Mouse (Mus musculus) liver, adult 2 months (tissue): ENCODE data around the gene Gpsm3. TPM values are rescaled to one million over a fixed set of nuclear protein-coding genes. Genes with fewer than 3 reads are reported as not detected.

Source experiments
- DNase-seq: peaks from one replicate; pipeline ENCODE4 v3.0.0-alpha.2; 2011; ENCODE audit warnings: low read depth, low spot score; ENCODE audit errors: extremely low read depth
- H3K27ac ChIP-seq: fragments of 200-500 bp; replicated peaks from 2 replicates; pipeline ENCODE4 v1.5.1; 2012; ENCODE audit warnings: low read depth, mild to moderate bottlenecking, control low read depth, inconsistent platforms, low read length; ENCODE audit not compliant: insufficient read depth
- H3K27me3 ChIP-seq: fragments of 200-500 bp; 2 replicates; pipeline ENCODE4 v1.6.1; 2012; ENCODE audit warnings: mild to moderate bottlenecking, moderate library complexity, low read length, inconsistent platforms; ENCODE audit not compliant: control insufficient read depth, insufficient read depth
- H3K36me3 ChIP-seq: fragments of 200-500 bp; 2 replicates; pipeline ENCODE4 v1.6.1; 2012; ENCODE audit warnings: low read length, inconsistent platforms; ENCODE audit not compliant: control insufficient read depth, insufficient read depth
- H3K4me1 ChIP-seq: fragments of 200-500 bp; 2 replicates; pipeline ENCODE4 v1.6.1; 2011; ENCODE audit warnings: low read length; ENCODE audit not compliant: control insufficient read depth, insufficient read depth
- H3K4me3 ChIP-seq: fragments of 200-500 bp; 2 replicates; pipeline ENCODE4 v1.5.1; 2011; ENCODE audit warnings: low read depth, mild to moderate bottlenecking, control low read depth, low read length, moderate library complexity; ENCODE audit not compliant: insufficient read depth
- H3K79me2 ChIP-seq: fragments of 200-500 bp; 2 replicates; pipeline ENCODE4 v1.6.1; 2012; ENCODE audit warnings: inconsistent platforms, mild to moderate bottlenecking, low read length, moderate library complexity; ENCODE audit not compliant: control insufficient read depth, insufficient read depth
- H3K9ac ChIP-seq: fragments of 200-500 bp; 2 replicates; pipeline ENCODE4 v1.6.1; 2012; ENCODE audit warnings: low read depth, mild to moderate bottlenecking, control low read depth, inconsistent platforms, low read length
- CTCF ChIP-seq: fragments of 200-500 bp; IDR thresholded peaks from 2 replicates; pipeline ENCODE4 v1.5.1; 2011; ENCODE audit warnings: low read depth, low read length, control low read depth
- POLR2A ChIP-seq: fragments of 200-500 bp; IDR thresholded peaks from 2 replicates; pipeline ENCODE4 v1.6.1; 2011; ENCODE audit warnings: low read length, control low read depth; ENCODE audit not compliant: insufficient read depth; ENCODE audit errors: extremely low read depth
- WGBS: fragments of 180-500 bp; shearing (Covaris S2); methylation state at CpG from one replicate; pipeline ENCODE4 v1.1.7; 2018; 5-methylcytosine and 5-hydroxymethylcytosine counted together
- polyA plus RNA-seq: library from polyadenylated mRNA; depleted of rRNA; stranded (reverse); fragments of >200 nt; gene quantifications from 2 replicates; pipeline ENCODE4 v1.2.3, GENCODE M21; 2012
- total RNA-seq: library from RNA; depleted of rRNA; stranded (reverse); fragments of >200 nt; gene quantifications from 2 replicates; pipeline ENCODE4 v1.2.3, GENCODE M21; 2014

Gpsm3 gene
- total and polyA plus RNA-seq, 2 experiments: 0.65 to 3.4 TPM

DNA sequence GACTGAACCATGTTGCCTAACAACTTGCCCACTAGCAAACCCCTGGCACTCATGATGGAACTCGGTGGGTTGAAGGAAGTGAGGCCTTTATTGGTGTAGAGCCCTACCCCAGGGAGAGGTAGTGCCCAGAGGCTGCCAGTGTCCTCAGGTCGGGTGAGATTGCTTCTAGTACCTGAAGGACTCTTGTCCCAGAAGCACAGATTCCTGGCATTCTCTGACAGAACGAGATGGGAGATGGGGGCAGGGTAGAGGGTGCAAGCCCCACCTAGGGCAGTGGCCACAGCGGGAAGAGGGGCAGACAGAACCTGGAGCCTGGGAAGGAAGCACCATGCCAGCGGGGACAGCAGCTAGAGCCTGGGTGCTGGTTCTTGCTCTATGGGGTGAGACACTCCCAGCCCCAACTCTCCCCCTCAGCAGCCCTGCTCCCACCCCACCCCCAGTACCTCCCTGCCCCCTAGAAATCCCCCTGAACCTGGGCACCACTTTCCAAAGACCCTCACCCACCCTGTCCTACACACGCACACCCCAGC, 8.0 kb downstream of the Gpsm3 start, which contains the start of gene Ager:
Ager (plus strand) TSS at position 297 of the 530 bp plus-strand sequence.
- no peak for DNase-seq
- Histone ChIP-seq H3K79me2 (no peaks in the 10 kb centered on the region), H3K27ac (no peak within 1 kb of the TSS), H3K36me3 (peaks cover 2% of the 10 kb centered on the region; the same call in 1 of the 2 replicates), H3K4me3 (no peak within 1 kb of the TSS), H3K4me1 (peaks cover 5% of the 10 kb centered on the region), H3K9ac (no peak within 1 kb of the TSS), H3K27me3 (no peaks in the 10 kb centered on the region)
- TF ChIP-seq POLR2A (no peak), CTCF (no peak)
- WGBS: 30% methylated on average over 6 of the region's 6 CpGs

GRCm38 (mm10) chr17:34599891-34600290, 10.3 kb downstream of the Gpsm3 start:
- H3K4me3 ChIP-seq: no peak overlapping the region
- H3K9ac ChIP-seq: no peak overlapping the region
- no peak overlapping the region for H3K27ac ChIP-seq
- WGBS: 82% methylated on average over 9 of the region's 9 CpGs
- H3K4me1 ChIP-seq: peaks cover 5% of the 10 kb centered on the region
- H3K36me3 ChIP-seq: peaks cover 2% of the 10 kb centered on the region; the same call in 1 of the 2 replicates
- no peak for TF ChIP-seq POLR2A
- TF ChIP-seq CTCF: no peak
- H3K27me3 ChIP-seq: no peaks in the 10 kb centered on the region
- no peak for DNase-seq
- H3K79me2 ChIP-seq: peaks cover 4% of the 10 kb centered on the region; the same call in 1 of the 2 replicates

- Histone ChIP-seq H3K79me2 (peaks cover 8% of the 10 kb centered on the region; the same call in 1 of the 2 replicates), H3K36me3 (no peaks in the 10 kb centered on the region), H3K27ac (no peak overlapping the region), H3K4me3 (no peak overlapping the region), H3K27me3 (no peaks in the 10 kb centered on the region), H3K9ac (no peak overlapping the region), H3K4me1 (peaks cover 6% of the 10 kb centered on the region)
- no peak for TF ChIP-seq POLR2A
- TF ChIP-seq CTCF: no peak
- DNase-seq: no peak
- WGBS: 87% methylated on average over 12 of the region's 12 CpGs
Measured at GRCm38 (mm10) chr17:34601796-34602195, 12.2 kb downstream of the Gpsm3 start.

DNA sequence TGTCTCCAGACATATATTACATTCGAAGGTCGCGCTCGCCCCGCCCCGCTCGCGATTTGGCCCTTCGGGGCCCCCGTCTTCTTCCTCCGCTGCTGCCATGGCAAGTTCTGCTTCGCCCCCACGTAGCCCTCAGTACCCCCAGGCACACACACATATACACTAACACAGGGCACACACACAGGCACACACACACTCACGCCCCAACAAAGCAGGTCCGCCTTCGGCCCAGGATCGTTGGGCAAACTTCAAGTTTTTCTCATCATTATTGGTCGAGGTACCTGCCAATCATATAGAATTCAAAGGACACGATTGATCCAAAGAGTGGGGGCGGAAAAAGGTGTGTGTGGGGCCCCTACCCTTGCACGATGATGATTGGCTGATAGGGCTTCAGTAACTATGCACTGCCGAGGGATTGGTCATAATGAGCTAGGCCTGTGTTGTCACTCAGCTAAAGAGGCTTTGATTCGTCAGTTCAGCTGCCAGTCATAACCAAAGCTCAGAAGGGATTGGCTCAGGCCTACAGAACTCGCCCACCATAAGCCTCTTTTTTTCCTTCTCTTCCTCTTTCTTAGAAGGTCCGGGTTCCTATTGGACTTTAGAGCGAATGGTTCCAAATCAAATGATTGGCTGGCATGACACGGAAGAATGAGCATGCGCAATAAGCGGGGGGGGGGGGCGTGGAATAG, 13.9 kb downstream of the Gpsm3 start, which contains the start of gene Rnf5:
Rnf5 (minus strand) TSS at position 316 of the 686 bp plus-strand sequence.
- peak; percentile 23; the same call in 1 of the 2 replicates for TF ChIP-seq POLR2A
- no peak for TF ChIP-seq CTCF
- H3K36me3 ChIP-seq: no peaks in the 10 kb centered on the region
- WGBS: under 1% methylated on average over 30 of the region's 30 CpGs
- H3K9ac ChIP-seq: peak within 1 kb of the TSS; percentile 82
- DNase-seq: peak; percentile 100
- peaks cover 8% of the 10 kb centered on the region; the same call in 1 of the 2 replicates for H3K79me2 ChIP-seq
- peak within 1 kb of the TSS; percentile 71 for H3K4me3 ChIP-seq
- H3K4me1 ChIP-seq: peaks cover 7% of the 10 kb centered on the region; the same call in 1 of the 2 replicates
- H3K27ac ChIP-seq: peak within 1 kb of the TSS; percentile 98
- no peaks in the 10 kb centered on the region for H3K27me3 ChIP-seq

DNA sequence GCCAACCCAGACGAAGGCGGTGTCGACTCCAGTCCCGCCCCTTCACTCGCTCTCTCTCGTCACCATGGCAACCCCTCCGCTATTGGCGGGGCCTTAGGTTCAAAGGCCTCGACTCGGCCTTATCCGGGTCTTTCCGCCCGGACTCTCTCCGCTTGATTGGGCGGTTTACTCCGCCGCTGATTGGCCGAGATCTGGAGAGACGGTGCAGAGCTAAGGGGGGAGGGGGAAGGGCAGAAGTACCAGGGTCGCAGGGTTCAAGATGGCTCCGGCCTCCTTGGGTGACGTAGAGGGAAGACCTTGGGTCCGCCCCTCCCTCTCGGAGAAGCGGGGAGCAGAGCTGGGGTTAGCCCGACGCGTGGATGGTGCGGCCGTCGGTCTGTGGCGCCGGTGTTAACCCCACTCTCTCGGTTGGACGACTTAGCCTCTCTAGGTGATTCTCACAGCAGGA, 14.5 kb downstream of the Gpsm3 start, which contains the start of gene Agpat1:
Agpat1 (plus strand) TSS at position 202 of the 448 bp plus-strand sequence.
- H3K9ac ChIP-seq: peak within 1 kb of the TSS; percentile 82
- no peak for DNase-seq
- under 1% methylated on average over 33 of the region's 35 CpGs for WGBS
- H3K79me2 ChIP-seq: peaks cover 8% of the 10 kb centered on the region; the same call in 1 of the 2 replicates
- TF ChIP-seq POLR2A (peak; percentile 43), CTCF (no peak)
- H3K27ac ChIP-seq: peak within 1 kb of the TSS; percentile 98
- no peaks in the 10 kb centered on the region for H3K27me3 ChIP-seq
- H3K36me3 ChIP-seq: no peaks in the 10 kb centered on the region
- H3K4me1 ChIP-seq: peaks cover 7% of the 10 kb centered on the region; the same call in 1 of the 2 replicates
- peak within 1 kb of the TSS; percentile 95 for H3K4me3 ChIP-seq
